In the genomic region with DNA sequence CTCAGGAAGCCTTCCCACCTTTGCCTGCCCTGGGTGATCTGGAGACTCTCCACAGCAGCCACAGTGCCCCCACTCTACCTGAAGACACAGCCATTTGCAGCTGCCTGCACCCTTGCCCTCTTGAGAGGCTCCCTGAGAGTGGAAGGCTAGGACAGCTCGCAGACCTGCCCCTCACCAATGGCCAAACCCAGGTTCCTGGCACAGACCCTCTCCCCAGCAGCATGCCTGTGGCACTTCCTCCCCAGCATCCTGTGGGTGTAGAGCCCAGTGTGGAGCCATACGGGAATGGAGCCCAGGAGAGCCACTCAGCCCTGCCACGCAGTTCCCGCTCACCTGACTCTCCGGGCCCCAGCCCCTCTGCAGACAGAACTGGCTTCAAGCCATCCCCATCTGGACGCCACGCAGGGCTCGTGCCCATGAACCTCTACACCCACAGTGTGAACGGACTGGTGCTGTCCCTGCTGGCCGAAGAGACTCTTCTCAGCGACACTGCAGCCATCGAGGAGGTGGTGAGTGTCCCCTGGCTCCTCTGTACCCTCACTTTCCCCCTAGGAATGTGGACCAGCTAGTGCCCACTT, we compare ENCODE assay signal across 20 mouse cellular contexts. TPM values are rescaled to one million over a fixed set of nuclear protein-coding genes. Genes with fewer than 3 reads are reported as not detected.
A peak's percentile ranks its signal among the peaks of the same experiment; 100 is the strongest.
DNase-seq lines count a peak whose midpoint lies in the region; ATAC-seq and TF ChIP-seq lines count a peak whose summit lies in the region.
"Had no signal": no experiment of that assay in that cellular context is flagged by ENCODE, and none has a peak within 500 bp of the region (broad histone marks: within the 10 kb centered on the region; RNA-seq: fewer than 3 reads in every experiment).

No protein-coding gene starts in this region.

- DNase-seq in forebrain, embryonic 10.5 days (ENCODE audit: extremely low spot score, low spot score) = no peak
- DNase-seq in forebrain, embryonic 11.5 days (ENCODE audit: low spot score) = no peak
- peak; percentile 56 to 61 for DNase-seq in cerebellum, postnatal 25 days
- DNase-seq in hindbrain, embryonic 14.5 days (ENCODE audit: low spot score) = no peak
- no peak for DNase-seq in midbrain, postnatal 0 days (ENCODE audit: low spot score)
- no peak for DNase-seq in lung, postnatal 36 days
- DNase-seq in spleen, postnatal 14 days (ENCODE audit: low spot score in 2 of 2) = no peak
- DNase-seq in thymus, postnatal 10 days (ENCODE audit: low spot score in 2 of 2) = no peak
- DNase-seq: adrenal gland, postnatal 14 days; gastrocnemius, adult 2 months; heart, postnatal 36 days; kidney, adult 2 months; lung, adult 18-20 months had no signal

- TF ChIP-seq CTCF in midbrain, postnatal 0 days (IDR thresholded peaks at IDR 0.05) = no peak

- 93% methylated on average over 12 of the region's 12 CpGs for WGBS in forebrain, embryonic 10.5 days
- 96% methylated on average over 12 of the region's 12 CpGs for WGBS in forebrain, embryonic 11.5 days
- WGBS in hindbrain, embryonic 14.5 days = 72% methylated on average over 12 of the region's 12 CpGs
- 85% methylated on average over 12 of the region's 12 CpGs for WGBS in midbrain, postnatal 0 days

- H3K36me3 ChIP-seq in forebrain, embryonic 10.5 days (replicated peaks) = peaks cover 93% of the 10 kb centered on the region
- peaks cover 4% of the 10 kb centered on the region; the same call in 1 of the 2 replicates for H3K36me3 ChIP-seq in forebrain, embryonic 11.5 days (ENCODE audit: control insufficient read depth, insufficient read depth, low read length)
- H3K36me3 ChIP-seq in hindbrain, embryonic 14.5 days (replicated peaks; ENCODE audit: control insufficient read depth, insufficient read depth) = peaks cover 37% of the 10 kb centered on the region
- H3K36me3 ChIP-seq in midbrain, postnatal 0 days (ENCODE audit: insufficient read depth, low read length) = peaks cover 37% of the 10 kb centered on the region

- no peak overlapping the region for H3K4me3 ChIP-seq in forebrain, embryonic 10.5 days
- H3K4me3 ChIP-seq in forebrain, embryonic 11.5 days (ENCODE audit: low read depth, low read length) = no peak overlapping the region
- H3K4me3 ChIP-seq in hindbrain, embryonic 14.5 days (replicated peaks; ENCODE audit: low read length) = no peak overlapping the region
- no peak overlapping the region for H3K4me3 ChIP-seq in midbrain, postnatal 0 days (ENCODE audit: low read depth, low read length)
- H3K4me3 ChIP-seq: gastrocnemius, adult 2 months; heart, embryonic 10.5 days; limb, embryonic 15.5 days; stomach, embryonic 15.5 days had no signal

- no peak overlapping the region for H3K9ac ChIP-seq in forebrain, embryonic 11.5 days (ENCODE audit: low read length)
- H3K9ac ChIP-seq in hindbrain, embryonic 14.5 days = no peak overlapping the region; the same call in 1 of the 2 replicates
- 0 out of 2 replicates have a peak overlapping the region, but pooled peaks have one; percentile 3 for H3K9ac ChIP-seq in midbrain, postnatal 0 days (replicated peaks; ENCODE audit: low read length, poor library complexity, severe bottlenecking)
- H3K9ac ChIP-seq: limb, embryonic 15.5 days; stomach, embryonic 15.5 days had no signal

- H3K27me3 ChIP-seq in forebrain, embryonic 10.5 days (ENCODE audit: poor library complexity, severe bottlenecking) = no peaks in the 10 kb centered on the region
- no peaks in the 10 kb centered on the region for H3K27me3 ChIP-seq in forebrain, embryonic 11.5 days (ENCODE audit: control insufficient read depth, insufficient read depth, low read length)
- H3K27me3 ChIP-seq in hindbrain, embryonic 14.5 days (ENCODE audit: control insufficient read depth, insufficient read depth, low read length) = no peaks in the 10 kb centered on the region
- H3K27me3 ChIP-seq in midbrain, postnatal 0 days (ENCODE audit: insufficient read depth, low read length) = no peaks in the 10 kb centered on the region
- H3K27me3 ChIP-seq: limb, embryonic 15.5 days; stomach, embryonic 15.5 days had no signal

- no peak for ATAC-seq in forebrain, embryonic 11.5 days (replicated peaks; ENCODE audit: low FRiP score)
- no peak for ATAC-seq in hindbrain, embryonic 14.5 days (ENCODE audit: low FRiP score)
- no peak for ATAC-seq in midbrain, postnatal 0 days (ENCODE audit: low FRiP score)

- H3K9me3 ChIP-seq in forebrain, embryonic 10.5 days = no peaks in the 10 kb centered on the region
- no peaks in the 10 kb centered on the region for H3K9me3 ChIP-seq in forebrain, embryonic 11.5 days (ENCODE audit: control insufficient read depth, low read length)
- no peaks in the 10 kb centered on the region for H3K9me3 ChIP-seq in hindbrain, embryonic 14.5 days (ENCODE audit: control insufficient read depth, low read length)
- no peaks in the 10 kb centered on the region for H3K9me3 ChIP-seq in midbrain, postnatal 0 days (ENCODE audit: low read length)
- H3K9me3 ChIP-seq: heart, embryonic 10.5 days; limb, embryonic 15.5 days; stomach, embryonic 15.5 days had no signal

- H3K4me2 ChIP-seq in forebrain, embryonic 11.5 days (ENCODE audit: low read depth, low read length, severe bottlenecking) = no peak overlapping the region
- H3K4me2 ChIP-seq in hindbrain, embryonic 14.5 days (replicated peaks) = no peak overlapping the region
- no peak overlapping the region for H3K4me2 ChIP-seq in midbrain, postnatal 0 days (ENCODE audit: low read depth, low read length, poor library complexity, severe bottlenecking)
- H3K4me2 ChIP-seq: limb, embryonic 15.5 days; stomach, embryonic 15.5 days had no signal

- peak overlapping the region; percentile 51; the same call in 1 of the 2 replicates for H3K27ac ChIP-seq in forebrain, embryonic 10.5 days
- no peak overlapping the region for H3K27ac ChIP-seq in forebrain, embryonic 11.5 days (ENCODE audit: low read depth, low read length)
- peak overlapping the region; percentile 88 for H3K27ac ChIP-seq in hindbrain, embryonic 14.5 days
- peak overlapping the region; percentile 95 for H3K27ac ChIP-seq in midbrain, postnatal 0 days (ENCODE audit: low read depth, low read length)
- H3K27ac ChIP-seq: gastrocnemius, adult 2 months; heart, embryonic 10.5 days; limb, embryonic 15.5 days; macrophage; stomach, embryonic 15.5 days had no signal

- peaks cover 37% of the 10 kb centered on the region for H3K4me1 ChIP-seq in forebrain, embryonic 10.5 days
- H3K4me1 ChIP-seq in forebrain, embryonic 11.5 days (replicated peaks; ENCODE audit: control insufficient read depth, insufficient read depth, low read length) = peaks cover 16% of the 10 kb centered on the region
- H3K4me1 ChIP-seq in hindbrain, embryonic 14.5 days (replicated peaks; ENCODE audit: control insufficient read depth, insufficient read depth, low read length) = peaks cover 37% of the 10 kb centered on the region
- peaks cover 26% of the 10 kb centered on the region for H3K4me1 ChIP-seq in midbrain, postnatal 0 days (ENCODE audit: insufficient read depth, low read length)
- H3K4me1 ChIP-seq: heart, embryonic 10.5 days; limb, embryonic 15.5 days; stomach, embryonic 15.5 days had no signal

RNA-seq across cellular contexts. Expression of gene Gm6583, which starts 14.5 kb away (rescaled TPM):
- 0.19 and 0.31 TPM in 2 replicates for polyA plus RNA-seq in forebrain, embryonic 10.5 days (2016; fragmentation: Nextera tagmentation; extraction: Ambion mirVana)
- 0.29 TPM in 1 of 2 replicates, not detected in the other for polyA plus RNA-seq in forebrain, embryonic 11.5 days (2014; fragmentation: Nextera tagmentation; extraction: Ambion mirVana)
- polyA plus RNA-seq in hindbrain, embryonic 14.5 days (2014; fragmentation: Nextera tagmentation; extraction: Ambion mirVana) = 0.13 and 0.14 TPM in 2 replicates
- total RNA-seq in midbrain, postnatal 0 days (2014; rRNA removed) = not detected in 2 replicates
- 0.12 TPM in 1 of 2 replicates, not detected in the other for polyA plus RNA-seq in midbrain, postnatal 0 days (2015; fragmentation: Nextera tagmentation; extraction: Ambion mirVana)
- total RNA-seq: adrenal gland, postnatal 14 days; gastrocnemius, adult 2 months; left cerebral cortex, adult 18-20 months had no signal
- polyA plus RNA-seq: kidney, adult 2 months; large intestine, adult 2 months; urinary bladder, adult 2 months had no signal

RNA-seq across cellular contexts. Expression of gene Asphd2, which starts 24.3 kb away (rescaled TPM):
- 11.9 and 15.0 TPM in 2 replicates for polyA plus RNA-seq in forebrain, embryonic 10.5 days (2016; fragmentation: Nextera tagmentation; extraction: Ambion mirVana)
- polyA plus RNA-seq in forebrain, embryonic 11.5 days (2014; fragmentation: Nextera tagmentation; extraction: Ambion mirVana) = 50.7 and 54.1 TPM in 2 replicates
- 79.3 and 85.9 TPM in 2 replicates for polyA plus RNA-seq in hindbrain, embryonic 14.5 days (2014; fragmentation: Nextera tagmentation; extraction: Ambion mirVana)
- total RNA-seq in midbrain, postnatal 0 days (2014; rRNA removed) = 167 and 192 TPM in 2 replicates
- polyA plus RNA-seq in midbrain, postnatal 0 days (2015; fragmentation: Nextera tagmentation; extraction: Ambion mirVana) = 153 and 162 TPM in 2 replicates
- polyA plus RNA-seq: macrophage had no signal

RNA-seq across cellular contexts. Expression of gene Hps4, which starts 27.4 kb away (rescaled TPM):
- 32.7 and 33.6 TPM in 2 replicates for polyA plus RNA-seq in forebrain, embryonic 10.5 days (2016; fragmentation: Nextera tagmentation; extraction: Ambion mirVana)
- 32.9 and 35.4 TPM in 2 replicates for polyA plus RNA-seq in forebrain, embryonic 11.5 days (2014; fragmentation: Nextera tagmentation; extraction: Ambion mirVana)
- polyA plus RNA-seq in hindbrain, embryonic 14.5 days (2014; fragmentation: Nextera tagmentation; extraction: Ambion mirVana) = 32.8 and 36.0 TPM in 2 replicates
- total RNA-seq in midbrain, postnatal 0 days (2014; rRNA removed) = 34.9 and 41.1 TPM in 2 replicates
- polyA plus RNA-seq in midbrain, postnatal 0 days (2015; fragmentation: Nextera tagmentation; extraction: Ambion mirVana) = 36.1 and 36.4 TPM in 2 replicates

RNA-seq across cellular contexts. Expression of gene Srrd, which starts 27.5 kb away (rescaled TPM):
- polyA plus RNA-seq in forebrain, embryonic 10.5 days (2016; fragmentation: Nextera tagmentation; extraction: Ambion mirVana) = 47.2 and 48.9 TPM in 2 replicates
- 46.1 and 52.2 TPM in 2 replicates for polyA plus RNA-seq in forebrain, embryonic 11.5 days (2014; fragmentation: Nextera tagmentation; extraction: Ambion mirVana)
- polyA plus RNA-seq in hindbrain, embryonic 14.5 days (2014; fragmentation: Nextera tagmentation; extraction: Ambion mirVana) = 60.4 and 62.5 TPM in 2 replicates
- total RNA-seq in midbrain, postnatal 0 days (2014; rRNA removed) = 60.5 and 69.6 TPM in 2 replicates
- 49.0 and 59.3 TPM in 2 replicates for polyA plus RNA-seq in midbrain, postnatal 0 days (2015; fragmentation: Nextera tagmentation; extraction: Ambion mirVana)

RNA-seq across cellular contexts. Expression of gene Tfip11, which starts 44.2 kb away (rescaled TPM):
- 41.7 and 42.0 TPM in 2 replicates for polyA plus RNA-seq in forebrain, embryonic 10.5 days (2016; fragmentation: Nextera tagmentation; extraction: Ambion mirVana)
- 32.5 and 33.7 TPM in 2 replicates for polyA plus RNA-seq in forebrain, embryonic 11.5 days (2014; fragmentation: Nextera tagmentation; extraction: Ambion mirVana)
- polyA plus RNA-seq in hindbrain, embryonic 14.5 days (2014; fragmentation: Nextera tagmentation; extraction: Ambion mirVana) = 24.9 and 26.4 TPM in 2 replicates
- total RNA-seq in midbrain, postnatal 0 days (2014; rRNA removed) = 19.8 and 20.8 TPM in 2 replicates
- polyA plus RNA-seq in midbrain, postnatal 0 days (2015; fragmentation: Nextera tagmentation; extraction: Ambion mirVana) = 27.4 and 29.0 TPM in 2 replicates

Comparison
In these comparisons a context has a peak if more than half of its experiments do, and no peak if none do; other contexts are left out.
1. DNase-seq: peak in cerebellum, postnatal 25 days (2 of 2); none in forebrain, embryonic 10.5 days (single experiment), forebrain, embryonic 11.5 days (single experiment), hindbrain, embryonic 14.5 days (single experiment), midbrain, postnatal 0 days (single experiment), lung, postnatal 36 days (single experiment), spleen, postnatal 14 days (0 of 2) and thymus, postnatal 10 days (0 of 2).